30 mouse cellular contexts compared by ENCODE assay signal in genomic region chr11:52122045-52122444, GRCm38 (mm10). TPM values are rescaled to one million over a fixed set of nuclear protein-coding genes. Genes with fewer than 3 reads are reported as not detected.
DNase-seq lines count a peak whose midpoint lies in the region; ATAC-seq and TF ChIP-seq lines count a peak whose summit lies in the region.
"Had no signal": no experiment of that assay in that cellular context is flagged by ENCODE, and none has a peak within 500 bp of the region (broad histone marks: within the 10 kb centered on the region; RNA-seq: fewer than 3 reads in every experiment).

No protein-coding gene starts in this region.

- no peak overlapping the region for H3K4me3 ChIP-seq in kidney, adult 2 months (ENCODE audit: insufficient read depth, low read depth, low read length)
- H3K4me3 ChIP-seq: embryonic facial prominence, embryonic 13.5 days; embryonic facial prominence, embryonic 15.5 days; erythroblast, embryonic 14.5 days; forebrain, embryonic 10.5 days; forebrain, embryonic 12.5 days had no signal

- POLR2A ChIA-PET in Patski (lab: Charles Lee): no interaction called here

- 0 out of 2 replicates have a peak, but pooled peaks cover 2% of the 10 kb centered on the region for H3K27me3 ChIP-seq in kidney, adult 2 months (replicated peaks; ENCODE audit: control insufficient read depth, insufficient read depth, low read length)
- no peaks in the 10 kb centered on the region for H3K27me3 ChIP-seq in Patski
- H3K27me3 ChIP-seq: CH12.LX; embryonic facial prominence, embryonic 13.5 days; embryonic facial prominence, embryonic 15.5 days; forebrain, embryonic 12.5 days had no signal

- H3K27ac ChIP-seq in kidney, adult 2 months (ENCODE audit: insufficient read depth, low read depth, low read length): no peak overlapping the region
- H3K27ac ChIP-seq: embryonic facial prominence, embryonic 13.5 days; embryonic facial prominence, embryonic 15.5 days; forebrain, embryonic 10.5 days; forebrain, embryonic 12.5 days had no signal

- TF ChIP-seq CTCF in kidney, adult 2 months (conservative IDR thresholded peaks at IDR 0.05; ENCODE audit: insufficient read depth, insufficient read length, low read depth, low read length): no peak
- no peak for TF ChIP-seq CTCF in Patski (IDR thresholded peaks at IDR 0.05)

- in situ Hi-C loops in Patski (cut with MboI; ENCODE audit: low pct_unique_long_range_greater_than_20kb): no loop called here

- CTCF ChIA-PET in Patski (lab: Charles Lee): no interaction called here

- no peak for TF ChIP-seq POLR2A in kidney, adult 2 months (IDR thresholded peaks at IDR 0.05; ENCODE audit: low read depth, low read length)

- H3K4me1 ChIP-seq in kidney, adult 2 months (ENCODE audit: control insufficient read depth, insufficient read depth, low read length): peaks cover 5% of the 10 kb centered on the region; the same call in 1 of the 2 replicates
- H3K4me1 ChIP-seq: embryonic facial prominence, embryonic 13.5 days; embryonic facial prominence, embryonic 15.5 days; forebrain, embryonic 10.5 days; forebrain, embryonic 12.5 days had no signal

- ATAC-seq in Patski: peak; percentile 54
- ATAC-seq: CD4-positive, CD25-positive, alpha-beta regulatory T cell, adult 4 months; forebrain, embryonic 14.5 days had no signal

- 34% methylated on average over 6 of the region's 6 CpGs for WGBS in kidney, adult 2 months

- peak; percentile 7 for DNase-seq in heart, adult 11 months
- no peak for DNase-seq in heart, adult 9 months (ENCODE audit: low spot score in 2 of 2)
- DNase-seq in kidney, adult 2 months: peak; percentile 74
- DNase-seq in kidney, adult 18-20 months: no peak
- DNase-seq in kidney, postnatal 14 days: peak; percentile 29
- DNase-seq in kidney, adult 11 months: no peak
- DNase-seq in Patski (ENCODE audit: low read depth, low spot score): no peak
- DNase-seq in ovary, adult 18-20 months (ENCODE audit: low spot score): no peak
- DNase-seq: adrenal gland, adult 2 months; adrenal gland, postnatal 10 days; adrenal gland, postnatal 25 days; B cell, adult 2 months; cerebellum, adult 11 months; cerebellum, adult 18-20 months; cerebellum, adult 8-10 months; cerebellum, adult 9-11 months; cerebellum, postnatal 14 days; cerebellum, postnatal 36 days; embryo, embryonic 11 days had no signal

- peaks cover 24% of the 10 kb centered on the region for H3K36me3 ChIP-seq in kidney, adult 2 months (ENCODE audit: control insufficient read depth, insufficient read depth, low read length)

RNA-seq across cellular contexts. Expression of gene Olfr1373, which starts 23.3 kb away (rescaled TPM):
- polyA plus RNA-seq in kidney, adult 2 months (2012; rRNA removed): not detected in 2 replicates
- not detected for polyA plus RNA-seq in Patski (2021)
- polyA plus RNA-seq: adrenal gland, adult 2 months; brain, embryonic 14.5 days; CD4-positive, CD25-positive, alpha-beta regulatory T cell, adult 4 months; embryonic facial prominence, embryonic 11.5 days; embryonic facial prominence, embryonic 13.5 days; embryonic facial prominence, embryonic 15.5 days; erythroblast, embryonic 14.5 days; forebrain, embryonic 10.5 days; forebrain, embryonic 12.5 days; forebrain, embryonic 14.5 days; G1E had no signal

RNA-seq across cellular contexts. Expression of gene Ppp2ca, which starts 23.6 kb away (rescaled TPM):
- 30.9 and 38.0 TPM in 2 replicates for polyA plus RNA-seq in kidney, adult 2 months (2012; rRNA removed)
- 78.7 TPM for polyA plus RNA-seq in Patski (2021)

Comparison
In these comparisons a context has a peak if more than half of its experiments do, and no peak if none do; other contexts are left out.
1. DNase-seq: peak in heart, adult 11 months (single experiment), kidney, adult 2 months (single experiment) and kidney, postnatal 14 days (single experiment); none in heart, adult 9 months (0 of 2), kidney, adult 18-20 months (single experiment), kidney, adult 11 months (single experiment), Patski (single experiment) and ovary, adult 18-20 months (single experiment).